Mouse (Mus musculus): ENCODE results near the gene Elac2.

GRCm38 (mm10) chr11:64931060-64931770 lies 47.6 kb upstream of the Elac2 start:
- no peak for TF ChIP-seq CTCF (IDR thresholded peaks at IDR 0.05; ENCODE audit: control insufficient read depth, insufficient read depth, low read length)
- TF ChIP-seq POLR2A (IDR thresholded peaks at IDR 0.05; ENCODE audit: borderline replicate concordance, control insufficient read depth, low read depth, low read length), result no peak

All from bone marrow, adult 2 months (tissue).